Mouse (Mus musculus) small intestine, adult 2 months (tissue): ENCODE data around the gene Mmp25. TPM values are rescaled to one million over a fixed set of nuclear protein-coding genes. Genes with fewer than 3 reads are reported as not detected.

Experiments
- H3K27ac ChIP-seq: fragments of 200-500 bp; 2 replicates; pipeline ENCODE4 v1.5.1; 2012; ENCODE audit warnings: low read depth, low read length, control low read depth, inconsistent platforms; ENCODE audit not compliant: insufficient read depth
- H3K27me3 ChIP-seq: fragments of 200-500 bp; 2 replicates; pipeline ENCODE4 v1.6.1; 2012; ENCODE audit warnings: mild to moderate bottlenecking, moderate library complexity, low read length, inconsistent platforms; ENCODE audit not compliant: control insufficient read depth, insufficient read depth
- H3K36me3 ChIP-seq: fragments of 200-500 bp; 2 replicates; pipeline ENCODE4 v1.6.1; 2012; ENCODE audit warnings: mild to moderate bottlenecking, low read length, control low read depth, inconsistent platforms; ENCODE audit not compliant: control insufficient read depth, insufficient read depth
- H3K4me1 ChIP-seq: fragments of 200-500 bp; 2 replicates; pipeline ENCODE4 v1.6.1; 2012; ENCODE audit warnings: low read length, inconsistent platforms, mixed read lengths; ENCODE audit not compliant: control insufficient read depth, insufficient read depth, insufficient read length
- H3K4me3 ChIP-seq: fragments of 200-500 bp; 2 replicates; pipeline ENCODE4 v1.5.1; 2012; ENCODE audit warnings: low read depth, mild to moderate bottlenecking, control low read depth, inconsistent platforms, low read length, moderate library complexity
- CTCF ChIP-seq: fragments of 200-500 bp; IDR thresholded peaks from 2 replicates; pipeline ENCODE4 v1.5.1; 2012; ENCODE audit warnings: low read depth, mild to moderate bottlenecking, control low read depth, inconsistent platforms, low read length, moderate library complexity, mixed read lengths; ENCODE audit not compliant: insufficient replicate concordance, insufficient read length; ENCODE audit errors: extremely low read depth
- POLR2A ChIP-seq: fragments of 200-500 bp; IDR thresholded peaks from 2 replicates; pipeline ENCODE4 v1.6.1; 2012; ENCODE audit warnings: low read depth, mild to moderate bottlenecking, control low read depth, inconsistent platforms, low read length, moderate library complexity
- WGBS: fragments of 180-500 bp; shearing (Covaris S2); methylation state at CpG from one replicate; pipeline ENCODE4 v1.1.7; 2018; 5-methylcytosine and 5-hydroxymethylcytosine counted together
- polyA plus RNA-seq: library from polyadenylated mRNA; depleted of rRNA; stranded (reverse); fragments of >200 nt; gene quantifications from 2 replicates; pipeline ENCODE4 v1.2.3, GENCODE M21; 2012

The Mmp25 gene
- polyA plus RNA-seq, 1 experiment, result 1.5 TPM

- Histone ChIP-seq H3K27ac (peak overlapping the region; percentile 14; the same call in 1 of the 2 replicates), H3K4me1 (peaks cover 11% of the 10 kb centered on the region), H3K36me3 (no peaks in the 10 kb centered on the region), H3K4me3 (no peak overlapping the region), H3K27me3 (peaks cover 15% of the 10 kb centered on the region)
- 34% methylated on average over 5 of the region's 5 CpGs for WGBS
- TF ChIP-seq POLR2A, result no peak
- TF ChIP-seq CTCF, result no peak
These were observed 30.1 kb upstream of the Mmp25 start for GRCm38 (mm10) chr17:23675127-23675526.

GRCm38 (mm10) chr17:23674271-23674952 lies 29.3 kb upstream of the Mmp25 start:
- peaks cover 11% of the 10 kb centered on the region for H3K4me1 ChIP-seq
- H3K27ac ChIP-seq, result peak overlapping the region; percentile 18
- peaks cover 8% of the 10 kb centered on the region for H3K27me3 ChIP-seq
- peaks cover 5% of the 10 kb centered on the region for H3K36me3 ChIP-seq
- WGBS, result 35% methylated on average over 9 of the region's 9 CpGs
- peak overlapping the region; percentile 86 for H3K4me3 ChIP-seq
- TF ChIP-seq POLR2A (no peak), CTCF (peak; percentile 3; the same call in 1 of the 2 replicates)

GRCm38 (mm10) chr17:23673424-23674073 lies 28.5 kb upstream of the Mmp25 start, which contains the start of the genes Hcfc1r1 and Thoc6:
Gene Hcfc1r1, plus strand, starts transcription at chr17:23673596.
Gene Thoc6, minus strand, starts transcription at chr17:23673882.
- Histone ChIP-seq H3K4me3 (peak within 1 kb of the TSS; percentile 86), H3K4me1 (peaks cover 11% of the 10 kb centered on the region), H3K27me3 (no peaks in the 10 kb centered on the region), H3K36me3 (peaks cover 13% of the 10 kb centered on the region), H3K27ac (peak within 1 kb of the TSS; percentile 76)
- no peak for TF ChIP-seq POLR2A
- no peak for TF ChIP-seq CTCF
- under 1% methylated on average over 45 of the region's 45 CpGs for WGBS

- TF ChIP-seq CTCF (no peak), POLR2A (no peak)
- Histone ChIP-seq H3K36me3 (peaks cover 19% of the 10 kb centered on the region), H3K4me3 (no peak overlapping the region), H3K4me1 (peaks cover 11% of the 10 kb centered on the region), H3K27ac (no peak overlapping the region), H3K27me3 (no peaks in the 10 kb centered on the region)
- 35% methylated on average over 3 of the region's 3 CpGs for WGBS
These were observed 27.7 kb upstream of the Mmp25 start for GRCm38 (mm10) chr17:23672761-23673160.

- no peaks in the 10 kb centered on the region for H3K27me3 ChIP-seq
- TF ChIP-seq POLR2A (no peak), CTCF (no peak)
- H3K27ac ChIP-seq, result no peak overlapping the region
- peaks cover 26% of the 10 kb centered on the region for H3K36me3 ChIP-seq
- H3K4me1 ChIP-seq, result peaks cover 8% of the 10 kb centered on the region
- WGBS, result 96% methylated on average over 3 of the region's 3 CpGs
- H3K4me3 ChIP-seq, result no peak overlapping the region
These were observed 26.4 kb upstream of the Mmp25 start for GRCm38 (mm10) chr17:23671519-23671918.

GRCm38 (mm10) chr17:23670516-23671074 lies 25.5 kb upstream of the Mmp25 start:
- WGBS, result 92% methylated on average over 7 of the region's 7 CpGs

GRCm38 (mm10) chr17:23665511-23665910 lies 20.4 kb upstream of the Mmp25 start:
- WGBS, result 89% methylated on average over 14 of the region's 14 CpGs
- TF ChIP-seq POLR2A (no peak), CTCF (no peak)
- H3K4me3 ChIP-seq, result no peak overlapping the region
- peaks cover 34% of the 10 kb centered on the region for H3K36me3 ChIP-seq
- H3K27ac ChIP-seq, result no peak overlapping the region
- H3K4me1 ChIP-seq, result peaks cover 2% of the 10 kb centered on the region; the same call in 1 of the 2 replicates
- H3K27me3 ChIP-seq, result no peaks in the 10 kb centered on the region

More at GRCm38 (mm10) chr17:23670516-23671074, 25.5 kb upstream of the Mmp25 start:
- Histone ChIP-seq H3K27ac (no peak overlapping the region), H3K4me3 (no peak overlapping the region), H3K36me3 (peaks cover 31% of the 10 kb centered on the region), H3K4me1 (peaks cover 3% of the 10 kb centered on the region), H3K27me3 (no peaks in the 10 kb centered on the region)
- no peak for TF ChIP-seq POLR2A
- no peak for TF ChIP-seq CTCF
